Mouse (Mus musculus): ENCODE measurements around the gene Casp8ap2.

Casp8ap2 gene

DNA sequence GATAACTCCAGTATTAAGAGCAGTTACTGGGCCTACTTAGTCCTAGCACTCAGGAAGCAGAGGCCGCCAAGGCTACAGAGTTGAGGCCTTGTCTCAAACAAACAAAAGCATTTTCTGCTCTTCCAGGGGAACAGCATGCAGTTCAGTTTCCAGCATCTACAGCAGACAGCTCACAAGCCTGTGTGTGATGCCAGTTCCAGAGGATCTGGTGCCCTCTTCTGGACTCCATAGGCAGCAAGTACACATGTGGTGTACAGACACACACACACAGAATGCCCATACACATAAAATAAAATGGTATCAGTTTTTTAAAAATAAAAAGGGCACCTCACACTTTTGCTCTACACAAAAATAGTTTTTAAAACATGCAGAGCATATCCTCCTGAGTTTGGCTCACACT is 53.0 kb downstream of the Casp8ap2 start:
- no peak for DNase-seq (ENCODE audit: low spot score in 2 of 2)

DNA sequence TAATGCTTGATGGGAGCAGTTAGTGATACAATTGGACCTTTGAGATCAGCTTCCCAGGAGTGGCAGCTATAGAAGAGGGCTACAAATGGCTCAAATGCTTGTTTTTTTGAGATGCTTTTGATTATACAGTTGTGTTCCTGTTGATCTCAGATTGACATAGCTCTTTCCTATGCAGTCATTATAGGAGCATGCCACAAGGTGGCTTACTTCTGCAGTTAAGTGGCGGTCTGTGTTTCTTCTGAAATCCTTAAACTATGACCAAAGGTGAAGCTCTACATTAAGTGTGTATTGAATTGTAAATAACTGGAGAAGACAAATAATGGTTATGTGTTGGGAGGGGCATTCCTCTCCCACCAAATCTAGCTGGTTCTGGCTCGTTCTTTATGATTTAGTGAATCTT is 54.6 kb downstream of the Casp8ap2 start:
- DNase-seq (ENCODE audit: low spot score in 2 of 2), result no peak

- DNase-seq (ENCODE audit: low spot score in 2 of 2), result no peak
Observed at GRCm38 (mm10) chr4:32674025-32674424, 58.8 kb downstream of the Casp8ap2 start.

- no peak for DNase-seq (ENCODE audit: low spot score in 2 of 2)
Observed at GRCm38 (mm10) chr4:32677471-32677870, 62.2 kb downstream of the Casp8ap2 start.

DNA sequence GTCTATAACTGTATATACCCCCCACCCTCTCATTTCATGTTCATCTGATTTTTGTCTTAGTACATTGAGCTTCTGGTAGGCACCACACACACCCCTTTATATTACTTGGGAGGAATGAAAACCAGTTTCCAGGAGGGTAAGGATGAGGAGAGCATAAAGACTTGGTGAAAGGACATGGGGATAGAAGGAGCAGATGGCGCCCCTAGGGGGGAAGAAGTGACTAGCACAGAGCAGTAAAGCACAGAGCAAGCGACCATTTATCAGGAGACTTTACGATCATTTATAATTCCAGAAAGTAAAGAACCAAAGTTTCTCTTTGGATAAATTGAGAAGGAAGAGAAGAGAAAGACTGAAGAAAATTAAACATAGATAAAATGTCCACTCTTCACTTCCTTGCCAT is 65.6 kb downstream of the Casp8ap2 start:
- DNase-seq (ENCODE audit: low spot score in 2 of 2), result no peak

DNA sequence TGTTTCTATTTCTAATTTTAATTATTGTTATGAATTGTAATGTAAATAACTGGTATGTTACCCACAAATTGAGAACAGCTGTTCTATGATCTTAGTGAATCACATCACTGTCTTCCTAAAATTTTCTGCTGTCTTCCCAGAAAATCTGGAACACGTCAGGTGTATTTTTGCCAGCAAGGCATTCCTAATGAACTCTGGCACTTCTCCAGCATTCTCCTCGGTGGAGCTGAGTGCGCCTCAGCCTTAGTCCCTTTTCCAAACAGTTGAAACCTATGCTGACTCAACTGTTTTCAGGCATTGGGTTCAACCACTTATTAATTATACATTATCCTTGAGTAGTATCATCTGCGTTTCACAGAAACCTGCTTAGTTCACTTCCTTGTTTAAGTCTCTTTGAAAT is 67.2 kb downstream of the Casp8ap2 start:
- DNase-seq (ENCODE audit: low spot score in 2 of 2), result no peak

GRCm38 (mm10) chr4:32683061-32683582 is 67.9 kb downstream of the Casp8ap2 start:
- no peak for DNase-seq (ENCODE audit: low spot score in 2 of 2)
